Mouse (Mus musculus): ENCODE results near the gene Itsn1. TPM values are rescaled to one million over a fixed set of nuclear protein-coding genes. Genes with fewer than 3 reads are reported as not detected.

The Itsn1 gene
- polyA plus RNA-seq, 3 experiments from 2014 or later, result 0.74 to 4.1 (median 3.9) TPM

- ATAC-seq, result no peak
These were observed 147.4 kb downstream of the Itsn1 start for GRCm38 (mm10) chr16:91876457-91876856.

GRCm38 (mm10) chr16:91879101-91879500 is 150.0 kb downstream of the Itsn1 start:
- ATAC-seq, result no peak

GRCm38 (mm10) chr16:91880869-91881767 is 152.0 kb downstream of the Itsn1 start:
- no peak for ATAC-seq

- no peak for ATAC-seq
These were observed 153.2 kb downstream of the Itsn1 start for GRCm38 (mm10) chr16:91882168-91882859.

- no peak for ATAC-seq
These were observed 154.6 kb downstream of the Itsn1 start for GRCm38 (mm10) chr16:91883636-91884035.

GRCm38 (mm10) chr16:91884196-91884595 is 155.1 kb downstream of the Itsn1 start:
- no peak for ATAC-seq

GRCm38 (mm10) chr16:91885389-91886122 is 156.5 kb downstream of the Itsn1 start:
- no peak for ATAC-seq

GRCm38 (mm10) chr16:91888368-91888767 is 159.3 kb downstream of the Itsn1 start:
- no peak for ATAC-seq

- ATAC-seq, result no peak
These were observed 160.8 kb downstream of the Itsn1 start for GRCm38 (mm10) chr16:91889831-91890230.

GRCm38 (mm10) chr16:91891218-91891617 is 162.1 kb downstream of the Itsn1 start:
- ATAC-seq, result no peak

GRCm38 (mm10) chr16:91896426-91896830 is 167.3 kb downstream of the Itsn1 start:
- ATAC-seq, result no peak

GRCm38 (mm10) chr16:91898850-91899848 is 170.1 kb downstream of the Itsn1 start:
- no peak for ATAC-seq

GRCm38 (mm10) chr16:91900274-91900673 is 171.2 kb downstream of the Itsn1 start:
- no peak for ATAC-seq

- ATAC-seq, result no peak
These were observed 174.9 kb downstream of the Itsn1 start for GRCm38 (mm10) chr16:91903801-91904506.

GRCm38 (mm10) chr16:91905127-91905860 is 176.2 kb downstream of the Itsn1 start:
- no peak for ATAC-seq

- ATAC-seq, result no peak
These were observed 176.9 kb downstream of the Itsn1 start for GRCm38 (mm10) chr16:91905987-91906386.

- ATAC-seq, result no peak
These were observed 177.6 kb downstream of the Itsn1 start for GRCm38 (mm10) chr16:91906672-91907071.

- ATAC-seq, result no peak
These were observed 178.1 kb downstream of the Itsn1 start for GRCm38 (mm10) chr16:91907158-91907557.

- no peak for ATAC-seq
These were observed 180.7 kb downstream of the Itsn1 start for GRCm38 (mm10) chr16:91909569-91910335.
